Mouse (Mus musculus) adipocyte (in vitro differentiated cells): Measurements from ENCODE around the gene Prkaca.

Experiments
- DNase-seq: peaks from one replicate; pipeline ENCODE4 v3.0.0-alpha.2; 2016; ENCODE audit warnings: low spot score

Prkaca gene

GRCm38 (mm10) chr8:83972150-83973120 lies at the start of gene Prkaca:
Gene Prkaca (plus strand): TSS chr8:83972993.
- peak; percentile 99 for DNase-seq

- no peak for DNase-seq
These were observed 48.2 kb upstream of the Prkaca start for GRCm38 (mm10) chr8:83924585-83924984.

- DNase-seq, result no peak
These were observed 46.5 kb upstream of the Prkaca start for GRCm38 (mm10) chr8:83926266-83926665.

GRCm38 (mm10) chr8:83934222-83934621 lies 38.6 kb upstream of the Prkaca start:
- no peak for DNase-seq

GRCm38 (mm10) chr8:83934994-83935393 lies 37.8 kb upstream of the Prkaca start:
- DNase-seq, result no peak

- DNase-seq, result no peak
These were observed 37.4 kb upstream of the Prkaca start for GRCm38 (mm10) chr8:83935435-83935834.

- DNase-seq, result no peak
These were observed 35.1 kb upstream of the Prkaca start for GRCm38 (mm10) chr8:83937645-83938044.

- DNase-seq, result no peak
These were observed 34.5 kb upstream of the Prkaca start for GRCm38 (mm10) chr8:83938330-83938729.

GRCm38 (mm10) chr8:83941066-83941677 lies 31.6 kb upstream of the Prkaca start:
- DNase-seq, result no peak

GRCm38 (mm10) chr8:83942446-83942845 lies 30.3 kb upstream of the Prkaca start:
- no peak for DNase-seq

- DNase-seq, result no peak
These were observed 27.3 kb upstream of the Prkaca start for GRCm38 (mm10) chr8:83945540-83945939.

- no peak for DNase-seq
These were observed 18.1 kb upstream of the Prkaca start for GRCm38 (mm10) chr8:83954749-83955105.

- peak; percentile 100 for DNase-seq
These were observed 17.5 kb upstream of the Prkaca start, which contains the start of the genes Gm10644 and Asf1b for GRCm38 (mm10) chr8:83955106-83955957. Gene Gm10644 (minus strand): TSS chr8:83955205. Gene Asf1b (plus strand): TSS chr8:83955507.

- DNase-seq, result no peak
These were observed 16.9 kb upstream of the Prkaca start for GRCm38 (mm10) chr8:83955958-83956218.

- peak; percentile 73 for DNase-seq
These were observed 16.0 kb upstream of the Prkaca start for GRCm38 (mm10) chr8:83956789-83957188.

- peak; percentile 100 for DNase-seq
These were observed 8.6 kb upstream of the Prkaca start for GRCm38 (mm10) chr8:83964015-83964765.

- no peak for DNase-seq
These were observed 5.1 kb upstream of the Prkaca start for GRCm38 (mm10) chr8:83967701-83968100.

- no peak for DNase-seq
These were observed 1.7 kb upstream of the Prkaca start for GRCm38 (mm10) chr8:83971121-83971520.

- no peak for DNase-seq
These were observed 1.1 kb upstream of the Prkaca start for GRCm38 (mm10) chr8:83971661-83972060.

- DNase-seq, result peak; percentile 54
These were observed 603 bp downstream of the Prkaca start for GRCm38 (mm10) chr8:83973161-83974031.

GRCm38 (mm10) chr8:83974521-83974920 lies 1.7 kb downstream of the Prkaca start:
- no peak for DNase-seq
